Mouse (Mus musculus): Measurements from ENCODE around the gene Elmod3.

- TF ChIP-seq POLR2A (IDR thresholded peaks at IDR 0.05; ENCODE audit: control insufficient read depth, low read depth, low read length) (no peak), CTCF (IDR thresholded peaks at IDR 0.05; ENCODE audit: control insufficient read depth, insufficient read depth, insufficient replicate concordance, low read depth, low read length) (no peak)
Observed at GRCm38 (mm10) chr6:72600771-72601170, 2.6 kb upstream of the Elmod3 start.
